Mouse (Mus musculus) bone marrow, adult 2 months (tissue): ENCODE data around the gene Echdc3. TPM values are rescaled to one million over a fixed set of nuclear protein-coding genes. Genes with fewer than 3 reads are reported as not detected.

Experiments used
- H3K27ac ChIP-seq: fragments of 200-500 bp; 2 replicates; pipeline ENCODE4 v1.5.1; 2012; ENCODE audit warnings: low read depth, mild to moderate bottlenecking, control low read depth, inconsistent platforms, low read length; ENCODE audit not compliant: control insufficient read depth, poor library complexity, insufficient read depth
- H3K4me1 ChIP-seq: fragments of 200-500 bp; 2 replicates; pipeline ENCODE4 v1.6.1; 2011; ENCODE audit warnings: low read length; ENCODE audit not compliant: control insufficient read depth, insufficient read depth
- H3K4me3 ChIP-seq: fragments of 200-500 bp; replicated peaks from 2 replicates; pipeline ENCODE3; 2011; ENCODE audit warnings: mild to moderate bottlenecking, low read depth, low read length, control low read depth; ENCODE audit not compliant: control insufficient read depth
- CTCF ChIP-seq: fragments of 200-500 bp; IDR thresholded peaks from 2 replicates; pipeline ENCODE4 v1.5.1; 2011; ENCODE audit warnings: low read length, control low read depth; ENCODE audit not compliant: control insufficient read depth, insufficient read depth
- POLR2A ChIP-seq: fragments of 200-500 bp; IDR thresholded peaks from 2 replicates; pipeline ENCODE4 v1.6.1; 2011; ENCODE audit warnings: low read depth, mild to moderate bottlenecking, control low read depth, low read length, borderline replicate concordance; ENCODE audit not compliant: control insufficient read depth
- WGBS: fragments of 180-500 bp; shearing (Covaris S2); methylation state at CpG from one replicate; pipeline ENCODE4 v1.1.7; 2018; 5-methylcytosine and 5-hydroxymethylcytosine counted together
- polyA plus RNA-seq: library from polyadenylated mRNA; stranded (reverse); fragments of >200 nt; gene quantifications from 2 replicates; pipeline ENCODE4 v1.2.4, GENCODE M21; 2011; ENCODE audit warnings: low replicate concordance; ENCODE audit not compliant: missing spikeins, insufficient read depth, insufficient read length

Gene Echdc3
- polyA plus RNA-seq: not detected in 2 replicates

DNA sequence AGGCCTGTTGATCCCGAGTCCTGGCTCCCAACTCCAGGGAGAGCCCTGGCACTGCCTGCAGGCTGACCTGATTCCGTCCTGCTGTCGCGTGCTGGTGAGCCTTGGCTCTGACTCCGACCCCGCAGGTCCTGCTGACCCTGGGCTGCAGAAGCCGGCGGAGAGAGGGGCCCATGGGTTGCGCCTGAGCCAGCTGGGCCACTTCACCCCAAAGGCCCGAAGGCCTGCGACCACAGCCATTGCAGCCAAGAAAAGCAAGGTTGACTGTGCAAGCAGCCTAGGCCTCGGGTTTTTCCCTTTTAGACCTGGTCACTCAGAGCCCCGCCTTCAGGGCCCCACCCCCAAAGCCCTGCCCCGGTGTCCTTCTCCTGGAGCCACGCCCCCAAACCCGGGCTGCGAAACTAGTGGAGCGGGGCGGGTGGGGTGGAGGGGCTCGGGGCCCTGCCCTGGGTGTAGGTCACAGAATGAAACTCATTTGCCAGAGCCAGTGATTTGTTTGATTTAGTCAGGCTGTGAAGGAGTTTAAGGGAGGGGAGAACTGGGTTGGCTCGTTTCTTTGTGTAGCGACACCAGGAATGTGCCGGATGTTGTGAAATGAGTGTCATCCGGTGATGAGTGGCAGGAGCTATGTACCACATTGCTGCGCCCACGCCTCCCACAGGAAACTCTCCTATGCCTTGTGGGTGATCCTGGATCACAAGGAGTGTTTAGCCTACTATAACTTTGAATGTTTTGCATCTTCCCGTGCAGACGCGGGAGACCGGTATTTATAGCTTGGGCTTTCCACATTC is at the start of gene Echdc3:
Gene Echdc3 (minus strand): TSS at position 310 of the 788 bp plus-strand sequence.
- WGBS: 13% methylated on average over 30 of the region's 30 CpGs
- Histone ChIP-seq H3K4me3 (peak within 1 kb of the TSS; percentile 34), H3K4me1 (peaks cover 3% of the 10 kb centered on the region; the same call in 1 of the 2 replicates), H3K27ac (peak within 1 kb of the TSS; percentile 30; the same call in 1 of the 2 replicates)
- TF ChIP-seq CTCF (no peak), POLR2A (no peak)

DNA sequence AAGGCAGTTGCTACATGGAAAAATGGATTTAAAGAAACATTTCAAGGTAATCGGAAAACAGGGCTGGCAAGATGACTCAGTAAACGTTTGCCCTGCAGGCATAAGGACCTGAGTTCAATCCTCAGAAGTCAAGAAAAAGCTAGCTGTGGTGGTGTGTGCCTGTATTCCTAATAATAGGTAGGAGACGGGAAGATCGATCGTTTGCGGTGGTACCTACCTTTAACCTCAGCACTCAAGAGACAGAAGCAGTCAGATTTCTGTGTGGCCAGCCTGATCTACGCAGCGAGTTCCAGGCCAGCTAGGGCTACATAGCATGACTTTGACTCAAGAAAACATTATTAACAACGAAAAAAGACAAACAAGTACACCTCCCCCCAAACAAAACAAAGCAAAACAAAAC is 48.9 kb upstream of the Echdc3 start:
- WGBS: 90% methylated on average over 9 of the region's 9 CpGs
- no peak for TF ChIP-seq CTCF
- TF ChIP-seq POLR2A: no peak
- peaks cover 13% of the 10 kb centered on the region for H3K4me1 ChIP-seq
- H3K4me3 ChIP-seq: no peak overlapping the region
- H3K27ac ChIP-seq: no peak overlapping the region

DNA sequence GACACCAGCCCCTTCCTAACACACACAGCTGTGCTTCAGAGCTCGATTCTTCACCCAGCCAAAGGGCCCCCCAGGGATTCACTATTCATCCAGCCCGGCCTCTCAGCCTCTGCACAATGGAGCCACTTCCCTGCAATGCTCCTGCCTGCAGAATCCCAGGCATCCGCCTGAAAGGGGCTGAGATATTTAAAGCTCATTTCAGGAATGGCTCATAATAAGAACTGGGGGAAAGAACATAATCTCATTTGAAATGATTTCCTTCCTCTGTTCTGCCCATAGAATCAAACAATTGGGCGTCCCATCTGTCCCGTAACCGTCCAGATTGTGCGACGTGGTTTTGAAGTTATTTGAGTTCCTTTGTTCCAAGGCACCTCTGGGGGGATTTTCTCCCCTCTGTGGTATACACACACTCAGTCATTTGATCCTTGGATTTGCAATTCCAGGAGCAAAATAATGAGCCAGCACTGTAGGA is 48.4 kb upstream of the Echdc3 start:
- no peak for TF ChIP-seq CTCF
- TF ChIP-seq POLR2A: no peak
- Histone ChIP-seq H3K4me3 (no peak overlapping the region), H3K27ac (no peak overlapping the region), H3K4me1 (peaks cover 13% of the 10 kb centered on the region)
- 80% methylated on average over 8 of the region's 8 CpGs for WGBS

DNA sequence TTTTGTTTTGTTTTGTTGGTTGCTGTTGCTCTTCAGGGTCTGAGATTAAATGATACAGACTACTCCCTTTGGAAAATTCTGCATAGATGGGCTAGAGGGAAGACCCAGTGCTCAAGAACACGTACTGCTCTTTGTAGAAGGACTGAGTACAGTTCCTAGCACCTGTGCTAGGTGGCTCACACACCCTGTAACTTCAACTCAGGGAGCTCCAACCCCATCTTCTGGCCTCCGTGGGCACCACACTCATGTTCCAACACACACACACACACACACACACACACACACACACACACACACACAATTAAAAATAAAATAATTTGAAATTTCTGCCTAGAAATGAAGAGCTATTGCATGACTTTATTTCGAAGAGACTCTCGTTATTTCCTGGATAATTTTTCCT is 47.8 kb upstream of the Echdc3 start:
- H3K27ac ChIP-seq: no peak overlapping the region
- H3K4me3 ChIP-seq: no peak overlapping the region
- peaks cover 13% of the 10 kb centered on the region for H3K4me1 ChIP-seq
- 89% methylated on average over 4 of the region's 4 CpGs for WGBS
- TF ChIP-seq POLR2A (no peak), CTCF (no peak)

DNA sequence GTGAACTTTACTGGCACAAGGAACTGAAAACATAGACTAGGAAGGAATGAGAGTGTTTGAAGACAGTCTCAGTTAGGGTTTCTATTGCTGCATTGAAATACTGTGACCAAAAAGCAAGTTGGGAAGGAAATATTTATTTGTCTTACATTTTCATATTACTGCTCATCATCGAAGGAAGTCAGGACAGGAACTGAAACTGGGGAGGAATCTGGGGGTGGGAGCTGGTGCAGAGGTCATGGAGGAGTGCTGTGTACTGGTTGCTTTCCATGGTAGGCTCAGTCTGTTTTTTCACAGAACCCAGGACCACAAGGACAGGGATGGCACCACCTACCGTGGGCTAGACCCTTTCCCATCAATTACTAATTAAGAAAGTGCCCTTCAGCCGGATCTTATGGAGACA is 46.3 kb upstream of the Echdc3 start:
- WGBS: 50% methylated on average over 3 of the region's 3 CpGs

DNA sequence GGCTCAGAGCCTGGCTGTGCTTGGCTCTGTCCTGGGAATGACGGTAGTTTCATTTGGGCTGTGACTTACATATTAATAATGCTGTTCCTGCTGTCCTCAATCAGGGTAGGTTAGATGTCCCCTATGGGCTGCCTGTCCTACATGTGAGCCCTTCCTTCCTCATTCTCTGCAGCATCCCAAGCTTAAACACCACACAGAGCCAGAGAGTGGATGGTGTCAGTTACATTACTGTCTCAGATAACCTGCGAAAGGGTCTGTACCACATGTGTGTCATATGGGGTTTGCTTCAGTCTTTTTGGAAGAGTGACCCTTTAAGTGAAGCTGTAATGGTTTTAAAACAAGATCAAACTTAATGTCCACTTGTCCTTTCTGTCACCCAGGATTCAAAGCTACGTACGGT is 45.2 kb upstream of the Echdc3 start:
- no peak overlapping the region for H3K4me3 ChIP-seq
- no peak for TF ChIP-seq POLR2A
- no peak for TF ChIP-seq CTCF
- peaks cover 5% of the 10 kb centered on the region for H3K4me1 ChIP-seq
- 91% methylated on average over 4 of the region's 4 CpGs for WGBS
- H3K27ac ChIP-seq: no peak overlapping the region

More for the DNA sequence above, 46.3 kb upstream of the Echdc3 start:
- TF ChIP-seq POLR2A (no peak), CTCF (no peak)
- Histone ChIP-seq H3K4me1 (peaks cover 7% of the 10 kb centered on the region), H3K4me3 (no peak overlapping the region), H3K27ac (no peak overlapping the region)

DNA sequence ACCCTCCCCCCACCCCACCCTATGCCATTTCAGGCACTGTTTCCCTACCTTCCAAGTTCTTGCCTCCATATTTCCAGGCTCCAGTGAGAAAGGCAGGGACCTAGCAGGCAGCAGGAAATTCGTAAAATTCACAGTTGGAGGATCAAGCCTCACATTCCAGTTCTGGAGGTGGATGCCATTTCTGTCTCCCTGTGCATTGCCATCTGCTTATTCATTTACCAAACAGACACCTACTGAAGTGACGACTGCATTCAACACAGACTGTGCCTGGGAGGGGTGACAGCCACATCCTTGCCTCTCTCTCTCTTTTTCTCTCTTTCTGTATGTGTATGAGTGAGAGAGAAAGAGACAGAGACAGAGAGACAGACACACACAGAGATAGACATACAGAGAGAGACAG is 44.3 kb upstream of the Echdc3 start:
- Histone ChIP-seq H3K4me3 (no peak overlapping the region), H3K27ac (no peak overlapping the region), H3K4me1 (peaks cover 5% of the 10 kb centered on the region)
- TF ChIP-seq CTCF (no peak), POLR2A (no peak)
- WGBS: 62% methylated on average over 2 of the region's 2 CpGs

DNA sequence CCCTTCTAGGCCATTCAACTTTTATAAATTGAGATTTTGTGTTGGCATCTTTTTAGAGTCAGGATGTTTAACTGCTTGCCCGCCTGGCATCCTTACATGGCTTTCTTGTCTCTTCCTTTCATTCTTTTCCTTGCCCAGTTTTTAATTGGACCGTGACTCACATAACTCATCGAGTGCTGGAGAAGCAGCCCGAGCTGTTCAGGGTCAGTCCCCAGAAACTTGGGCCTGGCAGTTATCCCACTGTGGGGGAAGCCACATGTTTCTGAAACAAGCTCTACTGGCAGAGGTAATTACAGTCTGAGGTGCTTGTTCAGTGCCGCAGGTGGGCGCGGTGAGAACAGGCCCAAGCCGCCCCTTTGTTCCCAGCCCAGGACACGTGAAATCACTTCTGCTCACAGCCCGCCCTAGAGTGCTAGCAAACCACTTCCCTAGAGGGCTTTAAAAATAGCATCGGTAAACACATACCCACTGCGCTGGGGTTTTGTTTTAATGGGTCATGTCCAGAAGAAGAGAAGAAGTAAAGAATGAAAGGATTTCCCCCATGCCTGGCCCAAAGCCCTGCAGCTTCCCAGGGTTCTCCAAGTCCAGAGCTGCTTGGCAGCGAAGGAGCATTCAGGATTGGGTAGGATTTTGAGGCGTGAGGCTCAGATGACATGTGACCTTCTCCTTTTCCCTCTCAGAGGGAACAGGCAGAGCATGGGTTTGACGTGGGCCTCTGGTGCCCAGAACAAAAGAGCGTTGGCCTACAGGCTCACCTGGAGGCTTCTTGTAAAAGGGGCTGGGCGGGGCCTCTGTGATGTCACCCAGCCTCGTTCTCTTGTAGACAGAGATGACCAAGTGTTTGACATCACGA is 43.4 kb upstream of the Echdc3 start:
- TF ChIP-seq CTCF (no peak), POLR2A (no peak)
- H3K4me1 ChIP-seq: peaks cover 7% of the 10 kb centered on the region
- 14% methylated on average over 19 of the region's 19 CpGs for WGBS
- H3K27ac ChIP-seq: peak overlapping the region; percentile 82
- no peak overlapping the region for H3K4me3 ChIP-seq
